Mouse (Mus musculus): ENCODE results near the gene Ndufaf5. TPM values are rescaled to one million over a fixed set of nuclear protein-coding genes. Genes with fewer than 3 reads are reported as not detected.
A peak's percentile ranks its signal among the peaks of the same experiment; 100 is the strongest.

Ndufaf5 gene
- polyA plus RNA-seq, 1 experiment from 2014 or later: 49.3 TPM

GRCm38 (mm10) chr2:140242398-140242797 lies 71.9 kb downstream of the Ndufaf5 start:
- H3K9ac ChIP-seq (replicated peaks; ENCODE audit: low read length): no peak overlapping the region
- H3K36me3 ChIP-seq (ENCODE audit: control insufficient read depth, insufficient read depth, low read length): no peaks in the 10 kb centered on the region
- H3K4me2 ChIP-seq (ENCODE audit: low read length): no peak overlapping the region
- no peak overlapping the region for H3K4me3 ChIP-seq (replicated peaks; ENCODE audit: low read depth, low read length)
- peaks cover 5% of the 10 kb centered on the region; the same call in 1 of the 2 replicates for H3K4me1 ChIP-seq (ENCODE audit: control insufficient read depth, insufficient read depth, low read length)
- no peak for ATAC-seq (ENCODE audit: low FRiP score, low TSS enrichment)
- H3K27me3 ChIP-seq (ENCODE audit: control insufficient read depth, insufficient read depth, low read length): no peaks in the 10 kb centered on the region; the same call in 1 of the 2 replicates
- WGBS: 51% methylated on average over 5 of the region's 5 CpGs
- H3K9me3 ChIP-seq (ENCODE audit: control insufficient read depth, low read length): no peaks in the 10 kb centered on the region
- DNase-seq: no peak
- 0 out of 2 replicates have a peak overlapping the region, but pooled peaks have one; percentile 26 for H3K27ac ChIP-seq (replicated peaks; ENCODE audit: low read depth, low read length)

- ATAC-seq (ENCODE audit: low FRiP score, low TSS enrichment) (no peak), DNase-seq (peak; percentile 34)
- Histone ChIP-seq H3K9ac (replicated peaks; ENCODE audit: low read length) (no peak overlapping the region), H3K4me1 (ENCODE audit: control insufficient read depth, insufficient read depth, low read length) (peaks cover 5% of the 10 kb centered on the region; the same call in 1 of the 2 replicates), H3K36me3 (ENCODE audit: control insufficient read depth, insufficient read depth, low read length) (no peaks in the 10 kb centered on the region), H3K9me3 (ENCODE audit: control insufficient read depth, low read length) (no peaks in the 10 kb centered on the region), H3K27ac (replicated peaks; ENCODE audit: low read depth, low read length) (no peak overlapping the region), H3K4me2 (ENCODE audit: low read length) (no peak overlapping the region), H3K4me3 (replicated peaks; ENCODE audit: low read depth, low read length) (no peak overlapping the region), H3K27me3 (ENCODE audit: control insufficient read depth, insufficient read depth, low read length) (no peaks in the 10 kb centered on the region; the same call in 1 of the 2 replicates)
- 74% methylated on average over 5 of the region's 5 CpGs for WGBS
Measured at GRCm38 (mm10) chr2:140243105-140243504, 72.7 kb downstream of the Ndufaf5 start.

Other genes starting within 250 kb of the Ndufaf5 start
- gene Tasp1, start 103.8 kb upstream of the Ndufaf5 start, polyA plus RNA-seq (2014; fragmentation: Nextera tagmentation; extraction: Ambion mirVana): 17.6 and 19.8 TPM in 2 replicates
- not detected in 2 replicates for gene Gm17374, start 18.6 kb upstream of the Ndufaf5 start, polyA plus RNA-seq (2014; fragmentation: Nextera tagmentation; extraction: Ambion mirVana)
- 15.4 and 18.5 TPM in 2 replicates for gene Esf1, start 85 bp upstream of the Ndufaf5 start, polyA plus RNA-seq (2014; fragmentation: Nextera tagmentation; extraction: Ambion mirVana)
- not detected in 2 replicates for gene Sel1l2, start 219.1 kb downstream of the Ndufaf5 start, polyA plus RNA-seq (2014; fragmentation: Nextera tagmentation; extraction: Ambion mirVana)
- 61.4 and 75.3 TPM in 2 replicates for gene Macrod2, start 224.7 kb downstream of the Ndufaf5 start, polyA plus RNA-seq (2014; fragmentation: Nextera tagmentation; extraction: Ambion mirVana)

Measured in midbrain, embryonic 14.5 days (tissue).